Mouse (Mus musculus): ENCODE measurements around the gene Mrpl9. TPM values are rescaled to one million over a fixed set of nuclear protein-coding genes. Genes with fewer than 3 reads are reported as not detected.

Gene Mrpl9
- total RNA-seq, 1 experiment = 53.0 TPM

DNA sequence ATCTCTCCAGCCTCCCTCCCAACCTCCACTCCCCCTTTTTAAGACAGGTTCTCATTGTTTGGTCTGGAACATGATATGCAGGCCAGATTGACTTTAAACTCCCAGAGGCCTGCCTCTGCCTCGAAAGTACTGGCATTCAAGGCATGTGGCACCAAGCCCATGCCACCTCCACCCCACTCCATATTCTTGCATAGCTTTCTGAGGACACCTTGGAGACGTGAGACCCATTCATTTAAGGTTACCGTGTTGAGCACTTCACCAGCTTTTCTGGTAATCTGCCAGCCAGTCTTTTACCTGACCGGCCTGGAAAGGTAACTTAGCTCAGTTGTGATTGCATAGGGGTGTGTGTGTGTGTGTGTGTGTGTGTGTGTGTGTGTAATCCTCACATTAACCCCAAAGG lies 37.6 kb upstream of the Mrpl9 start:
- Histone ChIP-seq H3K27ac (ENCODE audit: insufficient read depth, low read depth, low read length, poor library complexity, severe bottlenecking) (no peak overlapping the region), H3K4me3 (ENCODE audit: insufficient read depth in 1 of 2, low read depth in 1 of 2, low read length in 2 of 2, poor library complexity in 1 of 2, severe bottlenecking in 1 of 2) (no peak overlapping the region), H3K36me3 (ENCODE audit: control insufficient read depth, insufficient read depth, low read length, poor library complexity, severe bottlenecking) (no peaks in the 10 kb centered on the region), H3K9ac (ENCODE audit: insufficient read depth, low read depth, low read length, poor library complexity, severe bottlenecking) (no peak overlapping the region), H3K9me3 (ENCODE audit: control insufficient read depth, insufficient read depth, low read depth, low read length) (no peaks in the 10 kb centered on the region), H3K4me1 (ENCODE audit: control insufficient read depth in 2 of 2, insufficient read depth in 2 of 2, low read length in 2 of 2, poor library complexity in 1 of 2) (no peaks in the 10 kb centered on the region; a peak in 1 of 4 replicates)
- no peak for DNase-seq (ENCODE audit: low read depth, low spot score)
- in situ Hi-C loops (cut with MboI; ENCODE audit: low sequenced_read_pairs in 2 of 2, unreplicated experiment in 2 of 2) = no loop called here
- no peak for TF ChIP-seq ZC3H11A (IDR thresholded peaks at IDR 0.05; ENCODE audit: borderline replicate concordance, low read depth, low read length)
- no peak for TF ChIP-seq ZNF384 (IDR thresholded peaks at IDR 0.05; ENCODE audit: low read depth, low read length)
- TF ChIP-seq CHD2 (IDR thresholded peaks at IDR 0.05; ENCODE audit: low read depth, low read length) = no peak
- TF ChIP-seq HCFC1 (IDR thresholded peaks at IDR 0.05; ENCODE audit: borderline replicate concordance, insufficient read depth, low read length) = no peak
- no peak for TF ChIP-seq MAFK (IDR thresholded peaks at IDR 0.05; ENCODE audit: insufficient read depth, low read depth, low read length)

DNA sequence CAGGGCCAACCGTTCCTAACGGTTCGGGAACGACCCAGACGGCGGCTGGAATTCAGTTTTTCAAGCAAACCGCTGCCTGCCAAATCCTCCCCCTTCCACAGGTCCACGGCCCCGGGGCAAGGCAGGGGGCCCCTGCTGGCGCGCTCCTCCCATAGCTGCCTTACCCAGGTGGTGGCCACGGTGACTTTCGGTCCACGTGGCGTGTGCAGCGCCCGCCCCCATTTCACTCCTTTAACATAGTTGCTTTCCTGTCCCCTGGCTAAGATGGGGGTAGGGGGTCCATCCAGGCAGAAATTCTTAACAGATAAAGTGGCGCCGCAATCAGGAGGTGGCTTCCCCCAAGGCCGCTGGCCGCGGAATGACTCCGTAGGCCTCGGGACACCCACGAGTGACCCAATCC lies 30.6 kb upstream of the Mrpl9 start:
- no peaks in the 10 kb centered on the region for H3K9me3 ChIP-seq (ENCODE audit: control insufficient read depth, insufficient read depth, low read depth, low read length)
- in situ Hi-C loops (cut with MboI; ENCODE audit: low sequenced_read_pairs in 2 of 2, unreplicated experiment in 2 of 2) = no loop called here
- peak overlapping the region; percentile 32 to 48 for H3K4me3 ChIP-seq (ENCODE audit: insufficient read depth in 1 of 2, low read depth in 1 of 2, low read length in 2 of 2, poor library complexity in 1 of 2, severe bottlenecking in 1 of 2)
- H3K36me3 ChIP-seq (ENCODE audit: control insufficient read depth, insufficient read depth, low read length, poor library complexity, severe bottlenecking) = 0 out of 2 replicates have a peak, but pooled peaks cover 2% of the 10 kb centered on the region
- TF ChIP-seq MAFK (IDR thresholded peaks at IDR 0.05; ENCODE audit: insufficient read depth, low read depth, low read length) (no peak), HCFC1 (IDR thresholded peaks at IDR 0.05; ENCODE audit: borderline replicate concordance, insufficient read depth, low read length) (no peak), ZC3H11A (IDR thresholded peaks at IDR 0.05; ENCODE audit: borderline replicate concordance, low read depth, low read length) (no peak), ZNF384 (IDR thresholded peaks at IDR 0.05; ENCODE audit: low read depth, low read length) (no peak), CHD2 (IDR thresholded peaks at IDR 0.05; ENCODE audit: low read depth, low read length) (no peak)
- peak; percentile 9 for DNase-seq (ENCODE audit: low read depth, low spot score)
- H3K9ac ChIP-seq (ENCODE audit: insufficient read depth, low read depth, low read length, poor library complexity, severe bottlenecking) = no peak overlapping the region
- H3K27ac ChIP-seq (ENCODE audit: insufficient read depth, low read depth, low read length, poor library complexity, severe bottlenecking) = no peak overlapping the region
- peaks cover 0 to 5% of the 10 kb centered on the region in 2 experiments; a peak in 1 of 4 replicates for H3K4me1 ChIP-seq (ENCODE audit: control insufficient read depth in 2 of 2, insufficient read depth in 2 of 2, low read length in 2 of 2, poor library complexity in 1 of 2)

GRCm38 (mm10) chr3:94413031-94413679 lies 30.0 kb upstream of the Mrpl9 start, which contains the start of gene Tdrkh:
Gene Tdrkh, plus strand, starts transcription at chr3:94413273.
- no peak within 1 kb of the TSS for H3K27ac ChIP-seq (ENCODE audit: insufficient read depth, low read depth, low read length, poor library complexity, severe bottlenecking)
- no peaks in the 10 kb centered on the region for H3K9me3 ChIP-seq (ENCODE audit: control insufficient read depth, insufficient read depth, low read depth, low read length)
- DNase-seq (ENCODE audit: low read depth, low spot score) = peak; percentile 94
- TF ChIP-seq ZNF384 (IDR thresholded peaks at IDR 0.05; ENCODE audit: low read depth, low read length) = no peak
- TF ChIP-seq ZC3H11A (IDR thresholded peaks at IDR 0.05; ENCODE audit: borderline replicate concordance, low read depth, low read length) = 0 out of 2 replicates have a peak, but pooled peaks have one; percentile 31
- peak; percentile 91 for TF ChIP-seq CHD2 (IDR thresholded peaks at IDR 0.05; ENCODE audit: low read depth, low read length)
- TF ChIP-seq MAFK (IDR thresholded peaks at IDR 0.05; ENCODE audit: insufficient read depth, low read depth, low read length) = no peak
- TF ChIP-seq HCFC1 (IDR thresholded peaks at IDR 0.05; ENCODE audit: borderline replicate concordance, insufficient read depth, low read length) = no peak
- H3K36me3 ChIP-seq (ENCODE audit: control insufficient read depth, insufficient read depth, low read length, poor library complexity, severe bottlenecking) = 0 out of 2 replicates have a peak, but pooled peaks cover 2% of the 10 kb centered on the region
- peak within 1 kb of the TSS; percentile 59 for H3K9ac ChIP-seq (ENCODE audit: insufficient read depth, low read depth, low read length, poor library complexity, severe bottlenecking)
- peak within 1 kb of the TSS; percentile 43 to 59 for H3K4me3 ChIP-seq (ENCODE audit: insufficient read depth in 1 of 2, low read depth in 1 of 2, low read length in 2 of 2, poor library complexity in 1 of 2, severe bottlenecking in 1 of 2)
- in situ Hi-C loops (cut with MboI; ENCODE audit: low sequenced_read_pairs in 2 of 2, unreplicated experiment in 2 of 2) = no loop called here
- peaks cover 0 to 5% of the 10 kb centered on the region in 2 experiments; a peak in 1 of 4 replicates for H3K4me1 ChIP-seq (ENCODE audit: control insufficient read depth in 2 of 2, insufficient read depth in 2 of 2, low read length in 2 of 2, poor library complexity in 1 of 2)

DNA sequence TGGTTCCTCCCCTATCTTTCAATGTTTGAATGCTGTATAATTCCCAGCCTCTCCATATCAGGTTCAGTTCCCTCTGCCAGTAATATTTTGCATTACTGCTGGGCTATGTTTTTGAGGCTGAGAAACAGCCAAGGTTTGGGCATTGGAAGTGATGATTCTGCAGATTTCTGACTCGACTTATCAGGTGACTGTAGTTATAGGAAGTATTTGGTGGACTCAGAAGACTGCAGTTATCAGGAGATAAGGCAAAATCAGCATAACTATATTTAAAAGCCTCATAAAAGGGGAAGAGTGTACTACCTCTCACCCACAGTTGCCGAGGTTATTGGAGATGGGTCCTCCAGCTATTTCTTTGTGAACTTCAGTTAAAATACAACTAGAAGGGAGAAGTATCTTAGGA lies 12.1 kb upstream of the Mrpl9 start:
- H3K9me3 ChIP-seq (ENCODE audit: control insufficient read depth, insufficient read depth, low read depth, low read length) = no peaks in the 10 kb centered on the region
- no peaks in the 10 kb centered on the region for H3K4me1 ChIP-seq (ENCODE audit: control insufficient read depth in 2 of 2, insufficient read depth in 2 of 2, low read length in 2 of 2, poor library complexity in 1 of 2)
- H3K4me3 ChIP-seq (ENCODE audit: insufficient read depth in 1 of 2, low read depth in 1 of 2, low read length in 2 of 2, poor library complexity in 1 of 2, severe bottlenecking in 1 of 2) = no peak overlapping the region
- no peak for DNase-seq (ENCODE audit: low read depth, low spot score)
- no peak for TF ChIP-seq HCFC1 (IDR thresholded peaks at IDR 0.05; ENCODE audit: borderline replicate concordance, insufficient read depth, low read length)
- TF ChIP-seq ZNF384 (IDR thresholded peaks at IDR 0.05; ENCODE audit: low read depth, low read length) = no peak
- TF ChIP-seq CHD2 (IDR thresholded peaks at IDR 0.05; ENCODE audit: low read depth, low read length) = no peak
- H3K36me3 ChIP-seq (ENCODE audit: control insufficient read depth, insufficient read depth, low read length, poor library complexity, severe bottlenecking) = no peaks in the 10 kb centered on the region
- no peak overlapping the region for H3K9ac ChIP-seq (ENCODE audit: insufficient read depth, low read depth, low read length, poor library complexity, severe bottlenecking)
- in situ Hi-C loops (cut with MboI; ENCODE audit: low sequenced_read_pairs in 2 of 2, unreplicated experiment in 2 of 2) = no loop called here
- no peak overlapping the region for H3K27ac ChIP-seq (ENCODE audit: insufficient read depth, low read depth, low read length, poor library complexity, severe bottlenecking)
